Mouse (Mus musculus) neural tube, embryonic 14.5 days (tissue): Measurements from ENCODE around the gene Pik3r5. TPM values are rescaled to one million over a fixed set of nuclear protein-coding genes. Genes with fewer than 3 reads are reported as not detected.

Source experiments
- ATAC-seq: fragments of 200-750 bp; cut with Nextera tagmentation; 2 replicates; pipeline ENCODE4 v1.8.0; 2017; ENCODE audit warnings: low read depth, mild to moderate bottlenecking, moderate TSS enrichment, moderate library complexity
- H3K27ac ChIP-seq: fragments of 300-500 bp; sonication (generic); 2 replicates; pipeline ENCODE4 v1.5.1; 2014; ENCODE audit warnings: low read depth, mild to moderate bottlenecking, control low read depth, low read length, moderate library complexity, mixed read lengths
- H3K27me3 ChIP-seq: fragments of 300-500 bp; sonication (generic); 2 replicates; pipeline ENCODE4 v1.6.1; 2014; ENCODE audit warnings: low read length; ENCODE audit not compliant: control insufficient read depth, insufficient read depth
- H3K36me3 ChIP-seq: fragments of 300-500 bp; sonication (generic); 2 replicates; pipeline ENCODE4 v1.6.1; 2014; ENCODE audit warnings: low read length, mixed read lengths; ENCODE audit not compliant: control insufficient read depth, insufficient read depth
- H3K4me1 ChIP-seq: fragments of 300-500 bp; sonication (generic); 2 replicates; pipeline ENCODE4 v1.6.1; 2014; ENCODE audit warnings: low read length; ENCODE audit not compliant: control insufficient read depth, insufficient read depth
- H3K4me2 ChIP-seq: fragments of 300-500 bp; sonication (generic); 2 replicates; pipeline ENCODE4 v1.6.1; 2014; ENCODE audit warnings: mild to moderate bottlenecking, low read depth, low read length, control low read depth
- H3K4me3 ChIP-seq: fragments of 300-500 bp; sonication (generic); 2 replicates; pipeline ENCODE4 v1.5.1; 2014; ENCODE audit warnings: low read depth, low read length, control low read depth, mixed read lengths
- H3K9ac ChIP-seq: fragments of 300-500 bp; sonication (generic); replicated peaks from 2 replicates; pipeline ENCODE4 v1.6.1; 2014; ENCODE audit warnings: low read depth, mild to moderate bottlenecking, control low read depth, low read length, mixed read lengths
- H3K9me3 ChIP-seq: fragments of 300-500 bp; sonication (generic); 2 replicates; pipeline ENCODE4 v1.6.1; 2016; ENCODE audit warnings: low read length; ENCODE audit not compliant: control insufficient read depth
- WGBS: fragments of 180-500 bp; shearing (Covaris S2); extraction: QIAGEN DNeasy Blood & Tissue Kit; methylation state at CpG from one replicate; pipeline ENCODE4 v1.1.7; 2014; 5-methylcytosine and 5-hydroxymethylcytosine counted together
- polyA plus RNA-seq: library from polyadenylated mRNA; unstranded; fragments of >200 nt; fragmentation: Nextera tagmentation; extraction: Ambion mirVana; gene quantifications from 2 replicates; pipeline ENCODE4 v1.2.1, GENCODE M21; 2014

Gene Pik3r5
- polyA plus RNA-seq, 1 experiment from 2014 or later: 1.2 TPM

DNA sequence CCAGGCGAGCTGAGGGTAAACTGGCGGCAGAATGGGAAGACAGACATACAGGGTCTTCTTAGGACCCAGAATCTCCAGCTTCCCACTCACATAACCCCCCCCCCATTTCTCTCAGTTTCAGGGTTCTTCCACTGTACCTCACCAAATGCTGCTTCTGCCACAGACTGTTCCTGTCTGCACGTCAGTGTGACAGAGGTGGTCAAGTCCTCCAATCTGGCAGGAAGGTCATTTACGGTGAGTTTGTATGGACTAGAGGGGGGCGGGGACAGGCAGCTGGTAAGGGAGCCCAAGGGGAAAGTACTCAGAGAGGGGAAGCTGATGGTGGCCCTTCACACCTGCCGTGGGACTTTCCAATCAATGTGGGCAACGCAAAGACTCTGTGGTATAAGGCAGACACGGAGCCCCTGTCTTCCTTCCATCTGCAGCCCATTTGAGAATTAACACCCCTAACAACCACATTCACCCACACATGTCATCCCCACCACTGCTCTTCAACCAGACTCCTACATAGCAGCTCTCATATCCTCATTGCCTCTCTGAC is 113.8 kb downstream of the Pik3r5 start:
- H3K4me2 ChIP-seq: no peak overlapping the region
- ATAC-seq: no peak
- WGBS: 87% methylated on average over 8 of the region's 8 CpGs

More for the DNA sequence above, 113.8 kb downstream of the Pik3r5 start:
- Histone ChIP-seq H3K9ac (no peak overlapping the region), H3K36me3 (no peaks in the 10 kb centered on the region), H3K9me3 (no peaks in the 10 kb centered on the region), H3K4me1 (no peaks in the 10 kb centered on the region), H3K27me3 (no peaks in the 10 kb centered on the region), H3K4me3 (no peak overlapping the region), H3K27ac (no peak overlapping the region)

Other genes starting within 250 kb of the Pik3r5 start
- 14.9 and 15.7 TPM in 2 replicates for gene Ntn1, start 31.3 kb upstream of the Pik3r5 start, polyA plus RNA-seq
- 0.79 and 1.9 TPM in 2 replicates for gene Pik3r6, start 70.9 kb downstream of the Pik3r5 start, polyA plus RNA-seq
- gene Mfsd6l, start 124.1 kb downstream of the Pik3r5 start, polyA plus RNA-seq: not detected in 2 replicates
- not detected in 2 replicates for gene Ccdc42, start 154.9 kb downstream of the Pik3r5 start, polyA plus RNA-seq